Mouse (Mus musculus): ENCODE results near the gene Cnnm2. TPM values are rescaled to one million over a fixed set of nuclear protein-coding genes. Genes with fewer than 3 reads are reported as not detected.

Cnnm2 gene
- polyA plus RNA-seq, 1 experiment from 2014 or later: 2.1 TPM

GRCm38 (mm10) chr19:46929044-46929587 lies 167.7 kb downstream of the Cnnm2 start:
- no peaks in the 10 kb centered on the region for H3K27me3 ChIP-seq (replicated peaks; ENCODE audit: control insufficient read depth, insufficient read depth, low read length)
- no peak overlapping the region for H3K9ac ChIP-seq (ENCODE audit: low read depth, low read length)
- WGBS: 45% methylated on average over 6 of the region's 6 CpGs
- H3K4me1 ChIP-seq (ENCODE audit: control insufficient read depth, insufficient read depth, low read length): 0 out of 2 replicates have a peak, but pooled peaks cover 4% of the 10 kb centered on the region
- no peaks in the 10 kb centered on the region for H3K9me3 ChIP-seq (ENCODE audit: control insufficient read depth, low read length)
- no peak overlapping the region for H3K4me2 ChIP-seq (ENCODE audit: low read depth, low read length)
- no peak for ATAC-seq
- no peak overlapping the region for H3K4me3 ChIP-seq (ENCODE audit: low read length)
- H3K36me3 ChIP-seq (ENCODE audit: control insufficient read depth, insufficient read depth, low read length): no peaks in the 10 kb centered on the region
- no peak overlapping the region for H3K27ac ChIP-seq (ENCODE audit: low read length)

Other genes with a start within 250 kb of the Cnnm2 start
- gene Arl3, start 188.4 kb upstream of the Cnnm2 start, polyA plus RNA-seq (2015; fragmentation: Nextera tagmentation; extraction: Ambion mirVana): 53.9 and 64.5 TPM in 2 replicates
- 16.7 and 18.1 TPM in 2 replicates for gene Sfxn2, start 188.2 kb upstream of the Cnnm2 start, polyA plus RNA-seq (2015; fragmentation: Nextera tagmentation; extraction: Ambion mirVana)
- 39.3 and 40.0 TPM in 2 replicates for gene Wbp1l, start 162.5 kb upstream of the Cnnm2 start, polyA plus RNA-seq (2015; fragmentation: Nextera tagmentation; extraction: Ambion mirVana)
- gene Cyp17a1, start 88.4 kb upstream of the Cnnm2 start, polyA plus RNA-seq (2015; fragmentation: Nextera tagmentation; extraction: Ambion mirVana): 0.16 TPM in 1 of 2 replicates, not detected in the other
- gene Borcs7, start 71.7 kb upstream of the Cnnm2 start, polyA plus RNA-seq (2015; fragmentation: Nextera tagmentation; extraction: Ambion mirVana): 13.9 and 14.0 TPM in 2 replicates
- gene As3mt, start 54.1 kb upstream of the Cnnm2 start, polyA plus RNA-seq (2015; fragmentation: Nextera tagmentation; extraction: Ambion mirVana): 69.1 and 69.3 TPM in 2 replicates